Mouse (Mus musculus) right cerebral cortex, postnatal 14 days (tissue): Measurements from ENCODE around the gene Sidt1.
"Not testable (repeated sequence)": the region's sequence is repeated elsewhere in the genome, so short reads cannot be mapped to it uniquely, and the experiment has no call there.

Experiments used
- DNase-seq: peaks from one replicate; pipeline ENCODE4 v3.0.0; 2022

Sidt1 gene

DNA sequence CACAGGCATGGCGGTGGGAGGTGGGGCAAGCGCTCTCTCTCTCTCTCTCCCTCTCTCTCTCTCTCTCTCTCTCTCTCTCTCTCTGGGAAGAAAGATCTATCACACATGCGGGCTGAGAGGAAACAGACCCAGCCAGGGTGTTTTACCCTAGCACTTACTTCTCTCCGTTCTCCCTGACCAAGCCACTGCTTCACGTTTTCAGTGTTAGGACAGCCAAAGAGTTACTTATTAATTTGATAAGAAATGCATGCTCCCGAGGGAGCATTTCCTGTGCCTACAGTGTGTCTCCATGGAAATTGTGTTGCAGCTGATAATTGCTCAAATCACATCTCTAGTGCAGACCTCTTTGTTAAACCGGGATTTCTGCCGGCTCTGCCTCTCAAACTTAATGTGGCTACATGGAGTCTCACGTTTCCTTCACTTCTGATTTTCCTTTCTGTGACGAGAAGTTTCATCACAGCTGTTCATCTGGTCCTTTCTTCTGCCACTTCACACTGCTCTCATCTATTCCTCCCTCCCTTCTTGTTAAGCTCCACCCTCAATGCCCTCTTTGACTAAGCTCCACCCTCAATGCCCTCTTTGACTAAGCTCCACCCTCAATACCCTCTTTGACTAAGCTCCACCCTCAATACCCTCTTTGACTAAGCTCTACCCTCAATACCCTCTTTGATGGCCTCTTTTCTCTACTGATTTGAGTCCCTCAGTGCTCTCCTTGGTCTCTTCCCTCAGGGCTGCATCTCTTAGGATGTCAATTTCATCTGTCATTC is 30.7 kb downstream of the Sidt1 start:
- no peak for DNase-seq

DNA sequence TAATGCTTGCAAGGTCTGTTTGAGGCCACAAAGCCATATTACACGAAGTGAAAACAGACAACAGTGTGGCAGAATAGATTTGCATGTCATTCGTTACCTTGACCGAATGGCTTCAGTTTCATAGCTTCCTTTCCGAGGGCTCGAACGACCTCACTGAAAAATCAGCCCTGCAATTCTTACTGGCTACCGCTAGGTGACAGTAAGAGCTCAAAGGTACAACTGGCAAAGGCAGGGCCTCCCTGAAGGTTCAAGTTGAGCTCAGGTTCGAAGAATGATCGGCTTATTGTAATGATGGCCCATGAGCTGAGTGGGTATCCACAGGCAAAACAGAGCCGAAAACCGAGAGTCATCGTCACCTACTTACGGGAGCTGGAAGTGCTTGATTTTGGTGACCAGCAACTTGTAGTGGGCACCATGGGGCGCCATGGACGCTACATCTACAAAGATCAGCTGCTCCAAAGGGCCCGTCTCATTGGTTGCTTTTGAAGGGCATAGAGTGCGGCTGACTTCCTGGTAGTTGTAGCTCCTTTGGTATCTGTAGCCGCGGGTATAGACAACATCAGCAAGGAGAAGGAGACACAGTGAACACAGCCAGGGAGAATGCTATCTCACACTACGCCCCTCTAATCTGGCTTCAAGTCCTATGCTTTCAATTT is 33.4 kb downstream of the Sidt1 start:
- DNase-seq, result no peak

- no peak for DNase-seq
These were observed 39.0 kb downstream of the Sidt1 start for GRCm38 (mm10) chr16:44293960-44294359.

GRCm38 (mm10) chr16:44292681-44293080 is 40.3 kb downstream of the Sidt1 start:
- DNase-seq, result not testable (repeated sequence)

- no peak for DNase-seq
These were observed 43.9 kb downstream of the Sidt1 start for GRCm38 (mm10) chr16:44289004-44289648.

GRCm38 (mm10) chr16:44287356-44287950 is 45.5 kb downstream of the Sidt1 start:
- no peak for DNase-seq

- no peak for DNase-seq
These were observed 50.2 kb downstream of the Sidt1 start for GRCm38 (mm10) chr16:44282614-44283325.

- DNase-seq, result no peak
These were observed 51.0 kb downstream of the Sidt1 start for GRCm38 (mm10) chr16:44282036-44282435.

GRCm38 (mm10) chr16:44280806-44281205 is 52.2 kb downstream of the Sidt1 start:
- DNase-seq, result no peak

DNA sequence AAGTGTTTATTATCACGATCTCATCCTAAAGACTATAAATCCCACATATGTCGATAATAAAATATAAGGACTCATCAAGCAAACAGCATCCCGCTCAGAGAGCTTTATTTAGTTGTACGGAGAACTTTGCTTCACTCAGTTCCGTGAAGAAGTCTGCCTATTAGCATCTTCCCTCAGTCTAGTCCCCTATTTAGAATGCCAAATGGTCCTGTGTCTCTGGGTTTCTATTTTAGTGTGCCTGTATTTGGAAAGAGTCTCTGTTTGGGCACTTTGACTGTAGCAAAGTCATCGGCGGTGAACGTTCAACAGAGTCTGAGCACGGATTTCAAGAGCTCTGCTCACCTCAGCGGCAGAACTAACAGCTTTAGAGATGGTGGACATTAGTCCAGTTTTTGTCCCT is 55.8 kb downstream of the Sidt1 start:
- no peak for DNase-seq

- no peak for DNase-seq
These were observed 61.5 kb downstream of the Sidt1 start for GRCm38 (mm10) chr16:44271371-44272038.

- no peak for DNase-seq
These were observed 62.4 kb downstream of the Sidt1 start for GRCm38 (mm10) chr16:44270606-44271005.

DNA sequence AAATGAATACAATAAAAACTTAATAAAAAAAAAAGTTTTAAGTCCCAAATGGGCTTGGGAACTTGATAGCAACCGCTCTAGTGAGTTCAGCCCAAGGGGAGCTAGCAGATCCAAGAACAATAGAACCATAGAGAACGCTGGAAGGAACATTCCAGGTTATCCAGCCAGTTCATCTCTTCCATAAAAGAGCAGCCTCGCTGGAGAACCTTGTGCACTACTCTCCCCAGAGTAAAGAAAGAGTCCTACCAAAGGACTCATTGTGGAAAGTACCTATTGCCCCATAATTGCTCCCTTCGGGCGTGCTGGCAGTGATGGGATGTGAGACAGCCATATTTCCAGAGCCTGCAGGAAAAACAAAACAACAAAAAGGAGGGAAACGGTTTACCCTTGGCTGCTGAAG is 63.4 kb downstream of the Sidt1 start:
- DNase-seq, result no peak

- peak; percentile 17 for DNase-seq
These were observed 64.3 kb downstream of the Sidt1 start for GRCm38 (mm10) chr16:44268541-44269215.

DNA sequence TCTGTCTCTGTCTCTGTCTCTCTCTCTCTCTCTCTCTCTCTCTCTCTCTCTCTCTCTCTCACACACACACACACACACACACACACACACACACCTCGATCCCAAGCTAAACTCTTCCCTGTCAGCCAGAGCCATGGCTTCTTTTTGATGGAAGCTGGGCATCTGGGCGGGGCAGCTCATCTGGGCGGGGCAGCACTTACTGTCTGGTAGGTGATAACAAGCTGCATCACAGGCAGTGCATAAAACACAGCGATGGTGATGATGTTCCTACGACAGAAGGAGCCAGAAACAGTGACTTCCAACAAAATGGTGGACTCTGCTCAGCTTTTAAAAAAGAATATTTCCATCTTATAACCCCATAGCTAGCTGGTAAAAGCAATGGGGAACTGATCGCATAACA is 67.4 kb downstream of the Sidt1 start:
- no peak for DNase-seq

GRCm38 (mm10) chr16:44264916-44265315 is 68.1 kb downstream of the Sidt1 start:
- DNase-seq, result no peak

GRCm38 (mm10) chr16:44257476-44257875 is 75.5 kb downstream of the Sidt1 start:
- DNase-seq, result no peak

DNA sequence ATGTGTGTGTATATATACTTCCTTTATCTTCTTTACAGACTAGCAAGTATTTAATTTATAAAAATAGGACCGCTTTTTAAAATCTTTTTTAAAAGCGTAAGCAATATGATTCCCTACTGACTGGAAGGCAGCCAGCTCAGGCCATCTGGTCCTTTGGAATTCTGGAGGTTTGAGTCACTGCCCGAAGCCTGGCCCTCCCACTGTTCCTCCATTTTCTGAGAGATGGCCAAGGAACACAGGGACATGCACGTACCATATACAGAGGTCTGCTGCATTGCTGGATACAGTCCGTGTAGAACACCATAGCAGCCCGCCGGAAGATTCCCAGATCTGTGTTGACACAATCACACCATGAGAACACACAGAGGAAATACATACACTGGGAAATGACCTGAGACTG is 78.3 kb downstream of the Sidt1 start:
- peak; percentile 57 for DNase-seq

DNA sequence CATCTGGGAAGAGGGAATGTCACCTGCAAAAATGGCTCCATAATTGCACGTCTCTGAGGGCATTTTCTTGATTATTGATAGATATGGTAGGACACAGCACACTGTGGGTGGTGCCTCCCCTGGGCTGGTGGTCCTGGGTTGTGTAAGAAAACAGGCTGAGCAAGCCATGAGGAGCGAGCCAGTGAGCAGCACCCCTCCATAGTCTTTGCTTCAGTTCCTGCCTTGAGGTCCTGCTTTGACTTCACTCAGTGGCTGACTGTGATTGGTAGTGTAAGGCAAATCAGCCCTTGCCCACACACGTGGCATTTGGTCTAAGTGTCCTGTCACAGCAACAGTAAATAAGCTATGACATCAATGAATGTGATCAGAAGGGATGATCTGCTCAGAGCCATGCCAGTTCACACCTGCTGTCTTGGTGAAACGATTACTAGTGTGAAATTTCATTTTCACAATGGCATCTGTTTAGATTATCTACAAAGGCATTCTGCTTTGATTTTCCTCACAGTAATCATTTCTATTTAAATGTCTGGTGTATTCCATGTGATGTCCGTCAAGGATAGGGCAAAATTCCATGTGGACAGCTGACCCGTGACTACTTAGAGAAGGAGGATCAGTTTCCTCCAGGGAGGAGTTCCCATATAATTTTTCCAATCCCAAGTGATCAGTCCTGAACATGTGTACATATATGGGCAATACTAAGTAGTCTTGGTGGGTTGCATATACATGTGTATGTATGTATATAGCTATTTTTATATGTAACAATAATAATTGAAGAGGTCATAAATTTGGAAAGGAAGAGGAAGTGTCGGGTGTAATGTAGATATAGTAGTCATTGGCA is 79.0 kb downstream of the Sidt1 start:
- DNase-seq, result no peak

- no peak for DNase-seq
These were observed 80.3 kb downstream of the Sidt1 start for GRCm38 (mm10) chr16:44252735-44253134.

GRCm38 (mm10) chr16:44249985-44250384 is 83.0 kb downstream of the Sidt1 start:
- no peak for DNase-seq
